Mouse (Mus musculus) lung, embryonic 14.5 days (tissue): ENCODE measurements at regions not wholly inside any gene's neighbourhood (a gene's known extent, or its start where the extent isn't known, plus 50 kb on each side); places are given as distances from the start of the nearest gene placed in this dataset.

ENCODE experiments used
- ATAC-seq: fragments of 200-750 bp; cut with Nextera tagmentation; 2 replicates; pipeline ENCODE4 v1.8.0; 2017; ENCODE audit warnings: mild to moderate bottlenecking, moderate TSS enrichment, moderate library complexity; ENCODE audit not compliant: insufficient read depth
- DNase-seq: peaks from one replicate; pipeline ENCODE4 v3.0.0-alpha.2; 2015
- H3K27ac ChIP-seq: fragments of 300-500 bp; sonication (generic); 2 replicates; pipeline ENCODE4 v1.5.1; 2014; ENCODE audit warnings: low read depth, mild to moderate bottlenecking, moderate library complexity
- H3K27me3 ChIP-seq: fragments of 300-500 bp; sonication (generic); 2 replicates; pipeline ENCODE4 v1.6.1; 2014; ENCODE audit warnings: low read length, control low read depth; ENCODE audit not compliant: insufficient read depth
- H3K36me3 ChIP-seq: fragments of 300-500 bp; sonication (generic); 2 replicates; pipeline ENCODE4 v1.6.1; 2014; ENCODE audit warnings: control low read depth; ENCODE audit not compliant: insufficient read depth
- H3K4me1 ChIP-seq: fragments of 300-500 bp; sonication (generic); 2 replicates; pipeline ENCODE4 v1.6.1; 2014; ENCODE audit warnings: antibody characterized with exemption, control low read depth; ENCODE audit not compliant: insufficient read depth
- H3K4me2 ChIP-seq: fragments of 300-500 bp; sonication (generic); 2 replicates; pipeline ENCODE4 v1.6.1; 2014; ENCODE audit warnings: mild to moderate bottlenecking
- H3K4me3 ChIP-seq: fragments of 300-500 bp; sonication (generic); 2 replicates; pipeline ENCODE4 v1.5.1; 2014; ENCODE audit warnings: low read depth, low read length
- H3K9ac ChIP-seq: fragments of 300-500 bp; sonication (generic); 2 replicates; pipeline ENCODE4 v1.6.1; 2014
- H3K9me3 ChIP-seq: fragments of 300-500 bp; sonication (generic); 2 replicates; pipeline ENCODE4 v1.6.1; 2016; ENCODE audit warnings: low read depth, low read length, control low read depth
- CTCF ChIP-seq: IDR thresholded peaks from 2 replicates; pipeline ENCODE4 v1.5.1; 2016; ENCODE audit warnings: antibody characterized with exemption, low read depth
- WGBS: fragments of 180-500 bp; shearing (Covaris S2); extraction: QIAGEN DNeasy Blood & Tissue Kit; methylation state at CpG from one replicate; pipeline ENCODE4 v1.1.7; 2014; 5-methylcytosine and 5-hydroxymethylcytosine counted together

- Histone ChIP-seq H3K4me2 (no peak overlapping the region), H3K9ac (no peak overlapping the region), H3K36me3 (no peaks in the 10 kb centered on the region), H3K4me3 (no peak overlapping the region), H3K9me3 (no peaks in the 10 kb centered on the region), H3K27me3 (no peaks in the 10 kb centered on the region), H3K4me1 (no peaks in the 10 kb centered on the region), H3K27ac (no peak overlapping the region)
- no peak for ATAC-seq
- no peak for DNase-seq
- TF ChIP-seq CTCF, result no peak
- WGBS, result 80% methylated on average over 3 of the region's 3 CpGs
Measured at GRCm38 (mm10) chr15:67413581-67413980, 912.9 kb upstream of the Lrrc6 start.

- Histone ChIP-seq H3K9ac (no peak overlapping the region), H3K4me1 (no peaks in the 10 kb centered on the region), H3K27me3 (no peaks in the 10 kb centered on the region), H3K9me3 (no peaks in the 10 kb centered on the region), H3K27ac (no peak overlapping the region), H3K4me2 (no peak overlapping the region), H3K36me3 (no peaks in the 10 kb centered on the region), H3K4me3 (no peak overlapping the region)
- TF ChIP-seq CTCF, result no peak
- no peak for ATAC-seq
- no peak for DNase-seq
- WGBS, result 88% methylated on average over 1 of the region's 1 CpGs
Measured at GRCm38 (mm10) chr15:67412394-67412793, 911.7 kb upstream of the Lrrc6 start.

DNA sequence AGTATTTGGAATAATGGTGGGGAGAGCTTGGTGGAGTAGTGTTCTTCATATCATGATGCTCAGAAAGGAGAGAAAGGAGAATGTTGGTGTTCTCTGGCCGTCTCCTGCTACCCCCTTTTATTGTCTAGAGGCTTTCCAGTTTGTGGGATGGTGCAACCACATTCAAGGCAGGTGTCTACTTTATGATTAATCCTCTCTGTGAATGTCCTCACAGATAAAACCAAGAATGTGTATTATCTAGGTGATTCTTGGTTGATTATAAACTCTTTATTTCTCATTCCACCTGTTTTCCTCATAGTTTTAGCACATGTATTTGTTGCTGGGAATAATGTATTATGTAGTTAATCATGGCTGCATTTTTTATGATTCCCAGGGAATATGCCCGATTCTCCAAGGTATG, 910.9 kb upstream of the Lrrc6 start:
- Histone ChIP-seq H3K4me3 (no peak overlapping the region), H3K4me1 (no peaks in the 10 kb centered on the region), H3K27me3 (no peaks in the 10 kb centered on the region), H3K27ac (no peak overlapping the region), H3K9ac (no peak overlapping the region), H3K36me3 (no peaks in the 10 kb centered on the region), H3K4me2 (no peak overlapping the region), H3K9me3 (no peaks in the 10 kb centered on the region)
- no peak for TF ChIP-seq CTCF
- no peak for DNase-seq
- no peak for ATAC-seq
- 88% methylated on average over 2 of the region's 2 CpGs for WGBS

- ATAC-seq (no peak), DNase-seq (no peak)
- Histone ChIP-seq H3K9me3 (no peaks in the 10 kb centered on the region), H3K36me3 (no peaks in the 10 kb centered on the region), H3K27ac (no peak overlapping the region), H3K4me2 (no peak overlapping the region), H3K4me1 (no peaks in the 10 kb centered on the region; the same call in 1 of the 2 replicates), H3K27me3 (no peaks in the 10 kb centered on the region), H3K9ac (no peak overlapping the region), H3K4me3 (no peak overlapping the region)
- no peak for TF ChIP-seq CTCF
- 58% methylated on average over 1 of the region's 1 CpGs for WGBS
Measured at GRCm38 (mm10) chr15:67410012-67410411, 909.3 kb upstream of the Lrrc6 start.

DNA sequence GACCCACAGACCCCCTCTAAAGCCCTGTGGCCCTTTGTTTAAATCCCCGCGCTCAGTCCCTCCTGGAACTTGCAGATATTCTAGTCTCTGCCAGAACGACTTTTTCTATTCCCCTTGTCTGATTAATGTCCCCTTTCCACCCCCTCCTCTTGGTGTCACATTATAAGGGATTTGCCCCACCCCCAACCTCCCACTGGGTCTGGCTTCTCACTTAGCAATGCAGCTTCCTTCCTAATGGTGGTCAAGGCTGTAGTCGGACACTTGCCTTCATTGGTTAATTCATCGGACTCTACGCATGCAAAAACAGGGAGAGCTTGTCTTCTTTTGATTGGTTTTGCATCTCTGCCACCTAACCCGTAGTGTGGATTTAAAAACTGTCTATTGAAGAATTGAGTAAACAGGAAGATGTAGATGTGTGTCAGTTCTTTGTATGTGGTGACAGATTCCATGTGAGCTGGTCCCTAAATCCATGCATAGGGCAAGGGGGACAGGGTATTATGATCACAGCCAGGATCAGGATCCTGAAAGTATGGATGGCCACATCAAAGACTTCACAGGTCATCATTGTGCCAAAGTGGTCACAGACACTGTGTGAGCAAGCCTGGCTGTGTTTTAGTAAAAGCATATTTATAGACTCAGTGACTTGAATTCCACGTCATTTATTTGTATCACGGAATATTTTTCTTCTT, 908.3 kb upstream of the Lrrc6 start:
- H3K4me1 ChIP-seq, result no peaks in the 10 kb centered on the region; the same call in 1 of the 2 replicates
- no peak overlapping the region for H3K4me3 ChIP-seq
- ATAC-seq (peak; percentile 64; the same call in 1 of the 2 replicates), DNase-seq (peak; percentile 44)
- no peaks in the 10 kb centered on the region for H3K9me3 ChIP-seq
- no peak overlapping the region for H3K4me2 ChIP-seq
- H3K27ac ChIP-seq, result no peak overlapping the region
- H3K27me3 ChIP-seq, result no peaks in the 10 kb centered on the region
- no peak for TF ChIP-seq CTCF
- no peaks in the 10 kb centered on the region for H3K36me3 ChIP-seq
- 42% methylated on average over 9 of the region's 9 CpGs for WGBS
- H3K9ac ChIP-seq, result no peak overlapping the region

DNA sequence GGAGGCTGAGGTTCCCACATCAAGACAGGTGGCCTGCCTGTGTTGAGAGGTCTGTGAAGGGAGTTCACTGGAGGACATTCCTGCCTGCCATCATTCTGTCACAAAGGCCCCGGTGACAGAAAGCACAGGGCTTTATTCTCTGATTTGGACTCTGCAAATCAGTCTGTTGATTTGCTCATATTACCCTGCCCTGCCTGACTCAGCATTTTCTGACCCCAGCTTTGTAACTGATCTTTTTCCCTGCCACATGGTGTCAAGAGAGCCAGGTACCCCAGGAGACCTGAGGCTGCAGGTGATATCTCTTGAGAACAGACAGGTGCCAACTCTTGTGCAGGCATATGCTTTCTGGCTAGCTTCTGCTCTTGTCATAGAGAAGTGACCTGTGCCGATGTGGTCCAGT, 906.5 kb upstream of the Lrrc6 start:
- no peaks in the 10 kb centered on the region for H3K36me3 ChIP-seq
- no peaks in the 10 kb centered on the region for H3K27me3 ChIP-seq
- no peak overlapping the region for H3K9ac ChIP-seq
- ATAC-seq (no peak), DNase-seq (no peak)
- WGBS, result 73% methylated on average over 2 of the region's 2 CpGs
- H3K9me3 ChIP-seq, result no peaks in the 10 kb centered on the region
- TF ChIP-seq CTCF, result no peak
- no peak overlapping the region for H3K4me2 ChIP-seq
- no peak overlapping the region for H3K4me3 ChIP-seq
- H3K4me1 ChIP-seq, result no peaks in the 10 kb centered on the region; the same call in 1 of the 2 replicates
- no peak overlapping the region for H3K27ac ChIP-seq

GRCm38 (mm10) chr15:67405523-67405922, 904.8 kb upstream of the Lrrc6 start:
- Histone ChIP-seq H3K4me2 (no peak overlapping the region), H3K9me3 (no peaks in the 10 kb centered on the region), H3K9ac (no peak overlapping the region), H3K27me3 (no peaks in the 10 kb centered on the region), H3K36me3 (no peaks in the 10 kb centered on the region), H3K4me1 (no peaks in the 10 kb centered on the region; the same call in 1 of the 2 replicates), H3K27ac (no peak overlapping the region), H3K4me3 (no peak overlapping the region)
- no peak for TF ChIP-seq CTCF
- WGBS, result 26% methylated on average over 2 of the region's 2 CpGs
- no peak for ATAC-seq
- peak; percentile 58 for DNase-seq

- H3K9ac ChIP-seq, result no peak overlapping the region
- DNase-seq (no peak), ATAC-seq (no peak)
- no peaks in the 10 kb centered on the region for H3K27me3 ChIP-seq
- TF ChIP-seq CTCF, result no peak
- no peak overlapping the region for H3K4me2 ChIP-seq
- H3K4me1 ChIP-seq, result no peaks in the 10 kb centered on the region; the same call in 1 of the 2 replicates
- H3K4me3 ChIP-seq, result no peak overlapping the region
- no peak overlapping the region for H3K27ac ChIP-seq
- H3K9me3 ChIP-seq, result no peaks in the 10 kb centered on the region
- no peaks in the 10 kb centered on the region for H3K36me3 ChIP-seq
- 65% methylated on average over 2 of the region's 2 CpGs for WGBS
Measured at GRCm38 (mm10) chr15:67405011-67405410, 904.3 kb upstream of the Lrrc6 start.
